Comparison of ENCODE assay signal across 8 mouse cellular contexts in the genomic region with DNA sequence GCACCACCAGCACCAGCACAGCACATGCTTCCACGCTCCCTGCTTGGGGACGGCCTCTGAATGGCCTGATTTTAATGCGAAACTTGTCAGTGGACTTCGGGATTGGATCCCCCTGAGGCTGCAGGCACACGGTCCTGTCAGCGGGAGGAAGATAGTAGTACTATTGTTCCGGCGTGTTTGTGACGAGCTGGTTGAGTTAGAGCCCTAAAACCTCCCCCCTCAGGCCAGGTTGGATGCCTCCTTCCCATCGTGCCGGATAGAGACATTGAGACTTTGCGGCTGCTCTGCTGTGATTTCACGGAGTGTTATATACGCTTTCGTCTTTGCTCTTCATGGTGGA. TPM values are rescaled to one million over a fixed set of nuclear protein-coding genes. Genes with fewer than 3 reads are reported as not detected.
DNase-seq lines count a peak whose midpoint lies in the region; ATAC-seq and TF ChIP-seq lines count a peak whose summit lies in the region.

No protein-coding gene starts in this region.

- TF ChIP-seq CTCF in gastrocnemius, adult 2 months (IDR thresholded peaks at IDR 0.05) = no peak

- DNase-seq in gastrocnemius, adult 2 months = peak; percentile 22
- no peak for DNase-seq in gastrocnemius, adult 18-20 months (ENCODE audit: low spot score)
- peak; percentile 48 for DNase-seq in 3T3-L1 (ENCODE audit: low read depth, low spot score)
- DNase-seq in cerebellum, adult 8-10 months = peak; percentile 36
- DNase-seq in heart, adult 9 months (ENCODE audit: low spot score in 2 of 2) = peak; percentile 6 to 18
- DNase-seq in kidney, postnatal 10 days = peak; percentile 31
- peak; percentile 64 for DNase-seq in midbrain, embryonic 14.5 days

- no peaks in the 10 kb centered on the region for H3K9me3 ChIP-seq in midbrain, embryonic 14.5 days (ENCODE audit: control insufficient read depth, low read length)

- under 1% methylated on average over 15 of the region's 15 CpGs for WGBS in midbrain, embryonic 14.5 days

- intact Hi-C loops in gastrocnemius, adult 2 months (cut with DNase I) = loop anchor here (2.0 to 10.0 kb wide), 3 partner anchors 75 to 191 kb away; no protein-coding TSS in a partner anchor

- H3K27me3 ChIP-seq in midbrain, embryonic 14.5 days (ENCODE audit: control insufficient read depth, insufficient read depth, low read length) = no peaks in the 10 kb centered on the region

- peak overlapping the region; percentile 98 for H3K4me3 ChIP-seq in gastrocnemius, adult 2 months
- peak overlapping the region; percentile 92 for H3K4me3 ChIP-seq in midbrain, embryonic 14.5 days (replicated peaks; ENCODE audit: low read depth, low read length)

- no peak; the same call in 1 of the 2 replicates for ATAC-seq in midbrain, embryonic 14.5 days (ENCODE audit: low FRiP score, low TSS enrichment)
- ATAC-seq in activated CD4-positive, CD25-positive, alpha-beta regulatory T cell, adult 4 months = no peak

- H3K9ac ChIP-seq in midbrain, embryonic 14.5 days (replicated peaks; ENCODE audit: low read length) = peak overlapping the region; percentile 99

- peak overlapping the region; percentile 60 for H3K4me2 ChIP-seq in midbrain, embryonic 14.5 days (ENCODE audit: low read length)

- no peaks in the 10 kb centered on the region for H3K36me3 ChIP-seq in midbrain, embryonic 14.5 days (ENCODE audit: control insufficient read depth, insufficient read depth, low read length)

- peak overlapping the region; percentile 97 for H3K27ac ChIP-seq in gastrocnemius, adult 2 months
- peak overlapping the region; percentile 99 for H3K27ac ChIP-seq in midbrain, embryonic 14.5 days (replicated peaks; ENCODE audit: low read depth, low read length)

- H3K4me1 ChIP-seq in midbrain, embryonic 14.5 days (ENCODE audit: control insufficient read depth, insufficient read depth, low read length) = peaks cover 29% of the 10 kb centered on the region

RNA-seq across cellular contexts. Expression of gene Dip2c, which starts 1.3 kb away (rescaled TPM):
- total RNA-seq in gastrocnemius, adult 2 months (2021) = 10 to 100 TPM; 10.6 to 15.5 TPM
- 10 to 100 TPM; 10.8 to 11.4 TPM for total RNA-seq in gastrocnemius, adult 18-20 months (2021)
- 21.3 and 22.1 TPM in 2 replicates for polyA plus RNA-seq in midbrain, embryonic 14.5 days (2014; fragmentation: Nextera tagmentation; extraction: Ambion mirVana)
- polyA plus RNA-seq in activated CD4-positive, CD25-positive, alpha-beta regulatory T cell, adult 4 months (2017; shearing (Covaris generic)) = under 1 TPM; 0.74 to 0.77 TPM
